Mouse (Mus musculus) stomach, adult 2 months (tissue): Measurements from ENCODE around the gene L1td1. TPM values are rescaled to one million over a fixed set of nuclear protein-coding genes. Genes with fewer than 3 reads are reported as not detected.

Source experiments
- polyA plus RNA-seq: library from polyadenylated mRNA; depleted of rRNA; stranded (reverse); fragments of >200 nt; gene quantifications from 2 replicates; pipeline ENCODE4 v1.2.3, GENCODE M21; 2012; rRNA removed

L1td1 gene
- polyA plus RNA-seq, result not detected in 2 replicates

DNA sequence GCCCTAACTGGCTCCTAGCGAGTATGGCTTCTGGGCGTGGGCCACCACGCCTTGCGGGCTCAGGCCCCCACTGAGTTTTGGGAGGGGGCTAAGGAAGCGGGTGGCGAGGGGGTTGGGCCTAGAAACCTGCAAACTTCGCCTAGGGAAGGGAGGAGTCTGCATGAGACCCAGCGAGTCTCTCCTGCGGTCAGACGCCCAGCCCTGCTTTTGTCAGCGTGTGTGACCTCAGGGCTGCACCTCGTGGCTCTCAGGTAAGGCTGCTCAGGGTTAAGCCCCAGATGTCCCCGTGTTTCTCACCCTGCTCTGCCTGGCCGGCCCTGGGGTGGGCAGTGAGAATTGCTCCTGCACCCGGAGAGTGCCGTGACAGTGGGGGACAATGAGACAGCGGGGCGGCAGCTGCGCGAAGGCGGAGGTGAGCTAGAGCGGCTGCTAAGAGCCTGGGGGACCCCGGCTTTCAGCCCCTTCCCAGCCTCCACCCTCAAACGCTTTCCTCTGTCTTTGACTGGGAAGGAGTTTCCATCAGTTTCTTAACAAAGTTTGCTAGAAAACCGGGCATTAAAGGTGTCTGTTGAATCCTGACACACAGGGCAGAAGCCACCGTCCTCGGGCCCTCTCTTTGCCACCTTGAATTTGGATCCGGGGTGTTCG lies at the start of gene L1td1:
L1td1 (plus strand) TSS at position 145 of the 648 bp plus-strand sequence.

Other genes starting within 250 kb of the L1td1 start
- 0.14 and 0.32 TPM in 2 replicates for gene Kank4, start 90.8 kb downstream of the L1td1 start, polyA plus RNA-seq
- not detected in 2 replicates for gene I0C0044D17Rik, start 97.1 kb downstream of the L1td1 start, polyA plus RNA-seq
- gene Usp1, start 197.1 kb downstream of the L1td1 start, polyA plus RNA-seq, result 39.2 and 91.4 TPM in 2 replicates